Mouse (Mus musculus) CH12.LX (cell line): ENCODE results near the gene Zfp62.

ENCODE experiments used
- BHLHE40 ChIP-seq: IDR thresholded peaks from 2 replicates; pipeline ENCODE4 v1.6.1; 2011; ENCODE audit warnings: mild to moderate bottlenecking, low read depth, low read length, improper control_type of control experiment
- CTCF ChIP-seq, 2 experiments: IDR thresholded peaks in 1 of 2; conservative IDR thresholded peaks in 1 of 2; 2 replicates each; pipeline ENCODE4 v1.5.1; 2011 to 2012; ENCODE audit warnings: low read depth in 2 of 2, low read length in 2 of 2, improper control_type of control experiment in 1 of 2, inconsistent platforms in 1 of 2, mild to moderate bottlenecking in 1 of 2, moderate library complexity in 1 of 2
- ELF1 ChIP-seq: IDR thresholded peaks from 2 replicates; pipeline ENCODE4 v1.6.1; 2014; ENCODE audit warnings: low read depth, mild to moderate bottlenecking, inconsistent platforms, low read length, improper control_type of control experiment
- EP300 ChIP-seq: IDR thresholded peaks from 2 replicates; pipeline ENCODE4 v1.6.1; 2011; ENCODE audit warnings: low read length, improper control_type of control experiment
- HCFC1 ChIP-seq: IDR thresholded peaks from 2 replicates; pipeline ENCODE4 v1.6.1; 2012; ENCODE audit warnings: low read depth, mild to moderate bottlenecking, inconsistent platforms, low read length, improper control_type of control experiment
- MAFK ChIP-seq: IDR thresholded peaks from 2 replicates; pipeline ENCODE4 v1.6.1; 2011; ENCODE audit warnings: low read length, improper control_type of control experiment; ENCODE audit not compliant: insufficient replicate concordance
- MXI1 ChIP-seq: IDR thresholded peaks from 2 replicates; pipeline ENCODE4 v1.6.1; 2011; ENCODE audit warnings: mild to moderate bottlenecking, low read depth, low read length, improper control_type of control experiment
- MYC ChIP-seq: IDR thresholded peaks from 2 replicates; pipeline ENCODE4 v1.6.1; 2011; ENCODE audit warnings: low read depth, mild to moderate bottlenecking, improper control_type of control experiment, low read length
- NRF1 ChIP-seq: IDR thresholded peaks from 2 replicates; pipeline ENCODE4 v1.6.1; 2014; ENCODE audit warnings: low read depth, mild to moderate bottlenecking, inconsistent platforms, low read length, improper control_type of control experiment, moderate library complexity
- POLR2A ChIP-seq: IDR thresholded peaks from 2 replicates; pipeline ENCODE4 v1.6.1; 2011; ENCODE audit warnings: low read depth, mild to moderate bottlenecking, improper control_type of control experiment, low read length
- RAD21 ChIP-seq: IDR thresholded peaks from 2 replicates; pipeline ENCODE4 v1.6.1; 2011; ENCODE audit warnings: low read depth, mild to moderate bottlenecking, low read length, improper control_type of control experiment, moderate library complexity
- SIN3A ChIP-seq: IDR thresholded peaks from 2 replicates; pipeline ENCODE4 v1.6.1; 2012; ENCODE audit warnings: low read length, improper control_type of control experiment, inconsistent platforms
- TBP ChIP-seq: conservative IDR thresholded peaks from 2 replicates; pipeline ENCODE4 v1.6.1; 2011; ENCODE audit warnings: low read depth, low read length, improper control_type of control experiment
- USF2 ChIP-seq: conservative IDR thresholded peaks from 2 replicates; pipeline ENCODE4 v1.6.1; 2011; ENCODE audit warnings: low read depth, low read length, improper control_type of control experiment

DNA sequence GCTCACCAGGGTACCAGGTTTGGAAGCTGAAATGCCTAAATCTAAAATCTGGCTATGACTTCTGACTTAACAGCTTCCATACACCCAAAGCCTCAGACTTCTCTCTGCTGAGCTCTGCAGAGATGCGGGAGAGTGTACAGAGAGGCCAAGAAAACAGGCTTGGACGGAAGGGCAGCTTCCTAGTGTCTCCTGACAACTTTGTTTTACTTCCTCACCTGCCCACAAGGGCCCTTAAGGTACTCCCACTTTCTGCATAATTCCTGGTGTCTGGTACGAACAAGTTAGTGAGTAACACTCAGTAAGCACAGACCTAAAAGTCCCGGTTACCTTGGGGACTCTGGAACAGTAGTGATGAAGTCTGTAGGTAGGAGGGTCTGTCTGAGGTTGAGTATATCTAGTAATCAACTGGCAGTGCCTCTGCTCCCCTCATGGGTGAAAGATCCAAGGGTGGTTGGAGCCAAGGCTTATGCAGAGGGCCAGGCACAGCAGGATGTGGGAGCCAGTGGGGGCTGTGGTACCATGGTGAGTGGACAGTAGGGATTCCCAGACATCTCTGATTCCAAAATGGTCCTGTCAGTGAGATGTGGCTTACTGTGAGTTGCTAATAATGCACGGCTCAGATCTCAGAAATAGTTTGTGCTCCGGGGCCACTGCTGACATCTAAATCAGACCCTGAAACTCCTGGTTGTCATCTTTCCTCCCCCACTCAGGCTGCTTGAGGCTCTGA lies 46.0 kb downstream of the Zfp62 start:
- TF ChIP-seq MYC (no peak), CTCF (conservative IDR thresholded peaks at IDR 0.05 in 1 of 2, IDR thresholded peaks at IDR 0.05 in 1 of 2; ENCODE audit: low read depth in 2 of 2, low read length in 2 of 2) (no peak; a peak in 1 of 4 replicates), SIN3A (no peak), MXI1 (no peak), NRF1 (no peak), POLR2A (no peak), TBP (no peak), HCFC1 (no peak), EP300 (no peak), MAFK (no peak), RAD21 (no peak), USF2 (no peak), ELF1 (no peak), BHLHE40 (no peak)
